Mouse (Mus musculus) hematopoietic stem cell, adult 5-6 weeks (primary cell): ENCODE measurements around the gene Mri1. TPM values are rescaled to one million over a fixed set of nuclear protein-coding genes. Genes with fewer than 3 reads are reported as not detected.

Experiments
- ATAC-seq, 2 experiments: fragments of 125-278 bp in 1 of 2; replicated peaks in 1 of 2; 2 replicates each; pipeline ENCODE4 v1.8.0; 2016 to 2017; ENCODE audit warnings: inconsistent platforms in 2 of 2, mild to moderate bottlenecking in 2 of 2, moderate number of reproducible peaks in 2 of 2, low read depth in 1 of 2, moderate TSS enrichment in 1 of 2; ENCODE audit not compliant: low FRiP score in 2 of 2, poor library complexity in 2 of 2, severe bottlenecking in 2 of 2, insufficient read depth in 1 of 2, low TSS enrichment in 1 of 2
- total RNA-seq: library from RNA; stranded (forward); fragments of 172-1452, 232-1000 nt; gene quantifications from 2 replicates; pipeline ENCODE4 v1.2.3, GENCODE M21; 2017

Mri1 gene
- total RNA-seq, 1 experiment from 2014 or later = 12.5 TPM

- ATAC-seq = no peak
Measured at GRCm38 (mm10) chr8:84241821-84242220, 15.3 kb downstream of the Mri1 start.

- ATAC-seq = no peak
Measured at GRCm38 (mm10) chr8:84241167-84241566, 16.0 kb downstream of the Mri1 start.

GRCm38 (mm10) chr8:84237542-84238229, 19.4 kb downstream of the Mri1 start:
- ATAC-seq = peak; percentile 22 to 24; a peak in 3 of 4 replicates

DNA sequence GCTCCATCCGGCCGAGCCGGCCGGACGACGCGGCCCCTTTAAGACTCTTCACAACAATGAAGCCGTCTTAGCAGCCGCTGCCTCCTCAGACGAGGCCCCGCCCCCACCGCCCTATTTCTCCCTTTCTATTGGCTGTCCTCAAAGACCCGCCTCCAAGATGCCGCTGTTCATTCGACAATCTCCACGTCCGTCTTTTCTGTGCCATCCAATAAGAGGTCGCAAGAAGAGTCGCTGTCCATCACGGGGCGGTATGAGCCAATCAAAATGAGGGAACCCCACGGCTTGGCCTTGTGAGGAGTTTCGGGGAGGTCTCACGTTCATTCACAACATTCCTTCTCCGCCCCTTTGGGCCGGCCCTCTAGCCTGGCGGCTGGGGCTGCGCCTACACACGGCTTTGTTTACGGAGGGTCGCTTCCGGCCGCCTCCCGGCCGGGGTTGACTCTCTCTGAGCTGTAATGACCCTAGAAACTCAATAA, 20.1 kb downstream of the Mri1 start, which contains the start of gene Zswim4:
Gene Zswim4, minus strand, starts transcription at position 58 of the 476 bp plus-strand sequence.
- ATAC-seq = peak; percentile 96 to 98

- no peak for ATAC-seq
Measured at GRCm38 (mm10) chr8:84236410-84236997, 20.6 kb downstream of the Mri1 start.

DNA sequence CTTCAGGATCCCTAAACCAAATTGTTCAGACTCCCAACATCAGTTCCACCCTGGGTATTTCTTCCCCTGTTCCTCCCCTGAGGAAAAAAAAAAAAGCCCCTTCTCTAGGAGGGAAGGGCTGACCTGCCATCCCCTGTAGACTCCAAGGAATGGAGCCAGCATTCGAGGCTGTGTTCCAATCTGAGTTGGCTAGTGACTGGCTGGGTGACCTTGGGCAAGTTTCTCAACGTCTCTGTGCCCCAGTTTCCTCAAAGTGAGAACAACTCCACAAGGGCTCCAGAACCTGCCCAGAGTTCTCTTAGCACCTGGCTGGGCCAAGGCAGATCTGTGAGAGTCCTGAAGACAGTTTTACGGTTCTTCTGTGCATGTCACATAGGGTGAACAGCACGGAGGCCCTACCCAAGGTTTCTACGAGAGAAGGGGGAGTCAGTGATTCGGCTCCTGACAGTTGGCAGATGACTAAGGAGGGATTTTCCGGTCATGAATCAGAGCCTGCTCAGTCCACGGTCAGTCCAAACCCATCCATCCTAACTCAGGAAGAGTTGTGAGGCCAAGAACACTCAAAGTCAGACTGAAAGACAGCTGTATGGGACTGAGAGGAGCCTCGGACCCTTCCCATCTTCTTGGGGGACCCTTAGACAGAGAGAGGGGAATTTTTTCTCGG, 21.2 kb downstream of the Mri1 start:
- ATAC-seq = no peak

GRCm38 (mm10) chr8:84233055-84233454, 24.1 kb downstream of the Mri1 start:
- ATAC-seq = peak in 1 of 2 experiments; percentile 11; a peak in 1 of 4 replicates

DNA sequence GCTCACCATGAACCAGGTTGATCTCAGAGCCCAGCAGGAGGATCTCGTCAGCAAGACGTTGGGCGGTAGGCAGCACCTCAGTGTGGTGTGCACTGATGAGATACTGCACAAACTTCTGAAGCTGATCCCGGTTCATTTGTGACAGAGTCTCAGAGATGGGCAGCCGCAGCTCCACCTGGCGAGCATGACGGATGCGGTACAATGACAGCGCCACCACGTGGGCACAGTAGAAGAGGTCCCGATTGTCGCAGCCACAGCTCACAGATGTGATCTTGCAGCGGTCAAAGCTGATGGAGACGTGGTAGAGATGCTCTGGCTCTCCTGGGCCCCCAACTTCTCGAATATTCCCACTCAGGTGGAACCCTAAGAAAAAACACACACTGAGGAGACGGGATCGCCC, 26.4 kb downstream of the Mri1 start:
- no peak for ATAC-seq

GRCm38 (mm10) chr8:84223322-84224029, 33.6 kb downstream of the Mri1 start:
- ATAC-seq = no peak; a peak in 1 of 4 replicates

- ATAC-seq = peak; percentile 76 to 80
Measured at GRCm38 (mm10) chr8:84222566-84223165, 34.5 kb downstream of the Mri1 start.

DNA sequence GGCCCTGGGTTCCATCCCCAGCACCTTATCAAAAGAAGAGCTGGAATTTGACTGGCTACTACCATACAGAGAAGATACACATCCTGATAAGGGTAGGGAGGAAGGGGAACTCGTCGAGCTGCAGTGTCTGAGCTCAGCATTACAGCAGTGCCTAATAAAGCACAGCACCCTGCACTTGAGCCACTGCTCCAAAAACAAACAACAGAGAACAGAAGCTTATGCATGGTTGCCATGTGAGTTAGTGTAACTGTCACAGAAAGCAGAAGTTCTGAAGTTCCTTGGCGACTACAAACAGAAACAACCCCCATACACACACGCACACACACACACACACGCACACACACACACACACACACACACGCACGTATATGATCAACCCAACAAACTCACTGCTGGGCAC, 37.0 kb downstream of the Mri1 start:
- ATAC-seq = peak; percentile 38 to 54; a peak in 3 of 4 replicates

DNA sequence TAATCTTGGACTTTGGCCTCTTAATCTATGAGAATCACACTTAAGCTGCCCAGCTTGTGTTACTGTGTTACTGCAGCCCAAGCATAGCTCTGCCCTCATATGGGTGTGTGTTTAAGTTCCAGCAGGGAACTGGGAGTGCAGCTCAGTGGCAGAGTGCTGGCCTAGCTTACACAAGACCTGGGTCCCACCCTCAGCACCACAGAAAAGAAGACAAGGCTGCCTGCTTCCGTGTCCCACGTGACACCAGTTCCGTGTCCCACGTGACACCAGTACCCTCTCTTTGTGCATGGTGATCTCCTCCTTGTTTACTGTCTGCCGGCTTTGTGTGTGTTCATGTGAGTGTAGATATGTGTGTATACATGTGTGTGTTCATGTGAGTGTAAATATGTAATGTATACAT, 39.0 kb downstream of the Mri1 start:
- ATAC-seq = no peak

DNA sequence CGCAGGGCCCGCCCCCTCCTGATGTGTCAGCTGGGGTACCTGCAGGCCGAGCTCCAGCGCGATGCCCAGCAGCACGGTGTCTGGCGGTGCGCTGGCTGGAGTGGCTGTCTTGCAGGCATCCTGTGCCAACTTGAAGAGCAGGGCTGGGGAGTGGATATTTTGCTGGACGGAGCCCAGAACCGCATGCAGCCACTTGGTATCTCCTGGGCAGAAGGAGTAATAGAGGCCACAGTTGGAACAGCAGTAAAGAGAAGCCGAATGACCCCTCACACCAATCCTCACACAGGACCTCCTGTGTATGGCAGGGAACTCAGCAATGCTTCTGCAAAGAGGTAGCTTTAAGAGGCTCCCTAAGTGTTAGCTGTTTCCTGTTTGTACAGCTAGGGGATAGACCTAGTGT, 39.9 kb downstream of the Mri1 start:
- no peak for ATAC-seq

- no peak for ATAC-seq
Measured at GRCm38 (mm10) chr8:84213277-84213676, 43.8 kb downstream of the Mri1 start.

- ATAC-seq = no peak
Measured at GRCm38 (mm10) chr8:84211881-84212563, 45.1 kb downstream of the Mri1 start.

DNA sequence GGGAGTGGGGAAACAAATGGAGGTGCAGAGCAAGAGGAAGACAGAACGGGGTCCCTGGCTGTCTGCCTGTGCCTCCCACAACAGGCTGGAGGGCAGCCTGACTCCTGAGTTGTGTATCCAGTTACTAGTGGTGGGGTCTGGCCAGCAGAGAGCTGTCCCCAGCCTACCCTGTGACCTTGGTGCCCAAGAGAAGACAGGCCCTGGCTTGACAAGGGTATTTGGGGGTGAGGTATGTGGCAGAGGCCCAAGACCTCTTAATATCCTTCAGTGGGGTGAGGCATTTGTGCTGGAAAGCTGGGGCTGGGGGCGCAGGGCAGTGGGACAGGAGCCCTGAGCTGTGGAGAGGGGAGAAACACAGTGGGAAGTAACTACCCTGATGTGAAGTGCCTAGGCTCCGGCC, 45.9 kb downstream of the Mri1 start:
- no peak for ATAC-seq
